Mouse (Mus musculus): ENCODE results near the gene Fgf15. TPM values are rescaled to one million over a fixed set of nuclear protein-coding genes. Genes with fewer than 3 reads are reported as not detected.
"Not testable (repeated sequence)": the region's sequence is repeated elsewhere in the genome, so short reads cannot be mapped to it uniquely, and the experiment has no call there.

The Fgf15 gene
- polyA plus RNA-seq, 1 experiment from 2014 or later: 104 TPM

GRCm38 (mm10) chr7:144878401-144878800 is 17.9 kb upstream of the Fgf15 start:
- Histone ChIP-seq H3K27ac (ENCODE audit: low read depth, low read length) (no peak overlapping the region), H3K9me3 (ENCODE audit: control insufficient read depth, low read length) (no peaks in the 10 kb centered on the region), H3K4me1 (ENCODE audit: control insufficient read depth, insufficient read depth, low read length) (peaks cover 4% of the 10 kb centered on the region), H3K36me3 (ENCODE audit: control insufficient read depth, insufficient read depth, low read length) (no peaks in the 10 kb centered on the region), H3K4me2 (no peak overlapping the region), H3K4me3 (ENCODE audit: low read depth, low read length) (no peak overlapping the region), H3K9ac (ENCODE audit: low read length) (no peak overlapping the region), H3K27me3 (ENCODE audit: control insufficient read depth, insufficient read depth, low read length) (no peaks in the 10 kb centered on the region)
- WGBS: 93% methylated on average over 1 of the region's 1 CpGs
- no peak for DNase-seq (ENCODE audit: low spot score, missing footprints)
- ATAC-seq (ENCODE audit: low FRiP score): no peak

- Histone ChIP-seq H3K9ac (ENCODE audit: low read length) (no peak overlapping the region), H3K36me3 (ENCODE audit: control insufficient read depth, insufficient read depth, low read length) (no peaks in the 10 kb centered on the region), H3K27me3 (ENCODE audit: control insufficient read depth, insufficient read depth, low read length) (no peaks in the 10 kb centered on the region), H3K4me1 (ENCODE audit: control insufficient read depth, insufficient read depth, low read length) (no peaks in the 10 kb centered on the region), H3K4me3 (ENCODE audit: low read depth, low read length) (no peak overlapping the region), H3K27ac (ENCODE audit: low read depth, low read length) (no peak overlapping the region), H3K4me2 (no peak overlapping the region), H3K9me3 (ENCODE audit: control insufficient read depth, low read length) (no peaks in the 10 kb centered on the region)
- DNase-seq (ENCODE audit: low spot score, missing footprints) (peak; percentile 68), ATAC-seq (ENCODE audit: low FRiP score) (no peak)
- WGBS: 63% methylated on average over 2 of the region's 2 CpGs
Measured at GRCm38 (mm10) chr7:144883106-144883505, 13.2 kb upstream of the Fgf15 start.

GRCm38 (mm10) chr7:144887672-144888071 is 8.7 kb upstream of the Fgf15 start:
- ATAC-seq (ENCODE audit: low FRiP score) (no peak), DNase-seq (ENCODE audit: low spot score, missing footprints) (no peak)
- H3K36me3 ChIP-seq (ENCODE audit: control insufficient read depth, insufficient read depth, low read length): no peaks in the 10 kb centered on the region
- H3K9me3 ChIP-seq (ENCODE audit: control insufficient read depth, low read length): no peaks in the 10 kb centered on the region
- H3K9ac ChIP-seq (ENCODE audit: low read length): no peak overlapping the region
- 83% methylated on average over 2 of the region's 2 CpGs for WGBS
- H3K27ac ChIP-seq (ENCODE audit: low read depth, low read length): no peak overlapping the region
- no peak overlapping the region for H3K4me2 ChIP-seq
- no peaks in the 10 kb centered on the region for H3K4me1 ChIP-seq (ENCODE audit: control insufficient read depth, insufficient read depth, low read length)
- no peak overlapping the region for H3K4me3 ChIP-seq (ENCODE audit: low read depth, low read length)
- H3K27me3 ChIP-seq (ENCODE audit: control insufficient read depth, insufficient read depth, low read length): no peaks in the 10 kb centered on the region

- Histone ChIP-seq H3K9me3 (ENCODE audit: control insufficient read depth, low read length) (no peaks in the 10 kb centered on the region), H3K36me3 (ENCODE audit: control insufficient read depth, insufficient read depth, low read length) (no peaks in the 10 kb centered on the region), H3K4me1 (ENCODE audit: control insufficient read depth, insufficient read depth, low read length) (no peaks in the 10 kb centered on the region), H3K4me2 (no peak overlapping the region), H3K9ac (ENCODE audit: low read length) (no peak overlapping the region), H3K27me3 (ENCODE audit: control insufficient read depth, insufficient read depth, low read length) (no peaks in the 10 kb centered on the region), H3K4me3 (ENCODE audit: low read depth, low read length) (no peak overlapping the region), H3K27ac (ENCODE audit: low read depth, low read length) (no peak overlapping the region)
- no peak for ATAC-seq (ENCODE audit: low FRiP score)
- DNase-seq (ENCODE audit: low spot score, missing footprints): peak; percentile 81
- 4% methylated on average over 18 of the region's 18 CpGs for WGBS
Measured at GRCm38 (mm10) chr7:144888564-144889299, 7.6 kb upstream of the Fgf15 start.

GRCm38 (mm10) chr7:144890661-144891060 is 5.7 kb upstream of the Fgf15 start:
- ATAC-seq (ENCODE audit: low FRiP score); DNase-seq (ENCODE audit: low spot score, missing footprints); H3K27ac ChIP-seq (ENCODE audit: low read depth, low read length); H3K4me2 ChIP-seq; H3K9ac ChIP-seq (ENCODE audit: low read length); H3K27me3 ChIP-seq (ENCODE audit: control insufficient read depth, insufficient read depth, low read length); H3K36me3 ChIP-seq (ENCODE audit: control insufficient read depth, insufficient read depth, low read length); H3K9me3 ChIP-seq (ENCODE audit: control insufficient read depth, low read length); H3K4me3 ChIP-seq (ENCODE audit: low read depth, low read length): not testable (repeated sequence)
- H3K4me1 ChIP-seq (ENCODE audit: control insufficient read depth, insufficient read depth, low read length): peaks cover 14% of the 10 kb centered on the region
- 90% methylated on average over 1 of the region's 1 CpGs for WGBS

GRCm38 (mm10) chr7:144891863-144892262 is 4.5 kb upstream of the Fgf15 start:
- no peak overlapping the region for H3K9ac ChIP-seq (ENCODE audit: low read length)
- peaks cover 13% of the 10 kb centered on the region for H3K27me3 ChIP-seq (ENCODE audit: control insufficient read depth, insufficient read depth, low read length)
- H3K9me3 ChIP-seq (ENCODE audit: control insufficient read depth, low read length): no peaks in the 10 kb centered on the region
- no peak overlapping the region for H3K4me2 ChIP-seq
- H3K4me1 ChIP-seq (ENCODE audit: control insufficient read depth, insufficient read depth, low read length): peaks cover 24% of the 10 kb centered on the region
- peak; percentile 75 for DNase-seq (ENCODE audit: low spot score, missing footprints)
- H3K36me3 ChIP-seq (ENCODE audit: control insufficient read depth, insufficient read depth, low read length): no peaks in the 10 kb centered on the region
- no peak overlapping the region for H3K27ac ChIP-seq (ENCODE audit: low read depth, low read length)
- no peak for ATAC-seq (ENCODE audit: low FRiP score)
- WGBS: 78% methylated on average over 2 of the region's 2 CpGs
- no peak overlapping the region for H3K4me3 ChIP-seq (ENCODE audit: low read depth, low read length)

- no peak overlapping the region for H3K4me3 ChIP-seq (ENCODE audit: low read depth, low read length)
- H3K4me1 ChIP-seq (ENCODE audit: control insufficient read depth, insufficient read depth, low read length): peaks cover 28% of the 10 kb centered on the region
- no peak overlapping the region for H3K9ac ChIP-seq (ENCODE audit: low read length)
- no peaks in the 10 kb centered on the region for H3K9me3 ChIP-seq (ENCODE audit: control insufficient read depth, low read length)
- DNase-seq (ENCODE audit: low spot score, missing footprints) (peak; percentile 76), ATAC-seq (ENCODE audit: low FRiP score) (no peak)
- WGBS: 49% methylated on average over 6 of the region's 6 CpGs
- no peak overlapping the region for H3K4me2 ChIP-seq
- no peak overlapping the region for H3K27ac ChIP-seq (ENCODE audit: low read depth, low read length)
- peaks cover 13% of the 10 kb centered on the region for H3K27me3 ChIP-seq (ENCODE audit: control insufficient read depth, insufficient read depth, low read length)
- no peaks in the 10 kb centered on the region for H3K36me3 ChIP-seq (ENCODE audit: control insufficient read depth, insufficient read depth, low read length)
Measured at GRCm38 (mm10) chr7:144892322-144892721, 4.0 kb upstream of the Fgf15 start.

GRCm38 (mm10) chr7:144894191-144894590 is 2.1 kb upstream of the Fgf15 start:
- Histone ChIP-seq H3K36me3 (ENCODE audit: control insufficient read depth, insufficient read depth, low read length) (no peaks in the 10 kb centered on the region), H3K4me2 (no peak overlapping the region), H3K9ac (ENCODE audit: low read length) (no peak overlapping the region; the same call in 1 of the 2 replicates), H3K9me3 (ENCODE audit: control insufficient read depth, low read length) (no peaks in the 10 kb centered on the region), H3K4me1 (ENCODE audit: control insufficient read depth, insufficient read depth, low read length) (peaks cover 44% of the 10 kb centered on the region), H3K27me3 (ENCODE audit: control insufficient read depth, insufficient read depth, low read length) (peaks cover 17% of the 10 kb centered on the region), H3K4me3 (ENCODE audit: low read depth, low read length) (no peak overlapping the region), H3K27ac (ENCODE audit: low read depth, low read length) (no peak overlapping the region)
- DNase-seq (ENCODE audit: low spot score, missing footprints): peak; percentile 93
- no peak for ATAC-seq (ENCODE audit: low FRiP score)
- whole genome bisulfite sequencing: 3% methylated on average over 5 of the region's 5 CpGs

- Histone ChIP-seq H3K27ac (ENCODE audit: low read depth, low read length) (peak overlapping the region; percentile 67; the same call in 1 of the 2 replicates), H3K4me2 (peak overlapping the region; percentile 89), H3K9ac (ENCODE audit: low read length) (peak overlapping the region; percentile 53; the same call in 1 of the 2 replicates), H3K4me1 (ENCODE audit: control insufficient read depth, insufficient read depth, low read length) (peaks cover 46% of the 10 kb centered on the region), H3K9me3 (ENCODE audit: control insufficient read depth, low read length) (no peaks in the 10 kb centered on the region), H3K4me3 (ENCODE audit: low read depth, low read length) (peak overlapping the region; percentile 60; the same call in 1 of the 2 replicates), H3K36me3 (ENCODE audit: control insufficient read depth, insufficient read depth, low read length) (no peaks in the 10 kb centered on the region), H3K27me3 (ENCODE audit: control insufficient read depth, insufficient read depth, low read length) (peaks cover 17% of the 10 kb centered on the region)
- DNase-seq (ENCODE audit: low spot score, missing footprints) (peak; percentile 94), ATAC-seq (ENCODE audit: low FRiP score) (no peak)
- 4% methylated on average over 4 of the region's 4 CpGs for WGBS
Measured at GRCm38 (mm10) chr7:144894706-144895105, 1.6 kb upstream of the Fgf15 start.
